ENCODE assay signal across 15 mouse cellular contexts in genomic region chr3:14975203-14975602, GRCm38 (mm10).
"Had no signal": no experiment of that assay in that cellular context is flagged by ENCODE, and none has a peak within 500 bp of the region (broad histone marks: within the 10 kb centered on the region; RNA-seq: fewer than 3 reads in every experiment).

No protein-coding gene starts in this region.

- H3K9ac ChIP-seq: neural tube, embryonic 15.5 days; stomach, embryonic 15.5 days had no signal

- H3K9me3 ChIP-seq: neural tube, embryonic 15.5 days; stomach, embryonic 15.5 days had no signal

- DNase-seq: retina, postnatal 1 day; right cerebral cortex, adult 18-20 months; right cerebral cortex, postnatal 14 days; right cerebral cortex, postnatal 25 days; right cerebral cortex, postnatal 4 days; spleen, adult 18-20 months; thymus, adult 18-20 months; thymus, adult 2 months; thymus, postnatal 14 days; thymus, postnatal 25 days; thymus, postnatal 36 days; thymus, postnatal 4 days had no signal

- H3K4me3 ChIP-seq: neural tube, embryonic 15.5 days; stomach, embryonic 15.5 days had no signal

- H3K4me1 ChIP-seq: neural tube, embryonic 15.5 days; stomach, embryonic 15.5 days had no signal

- H3K36me3 ChIP-seq: neural tube, embryonic 15.5 days; stomach, embryonic 15.5 days had no signal

- H3K4me2 ChIP-seq: neural tube, embryonic 15.5 days; stomach, embryonic 15.5 days had no signal

- H3K27me3 ChIP-seq: neural tube, embryonic 15.5 days; stomach, embryonic 15.5 days had no signal

- H3K27ac ChIP-seq: neural tube, embryonic 15.5 days; stomach, embryonic 15.5 days; stomach, postnatal 0 days had no signal
